Mouse (Mus musculus): ENCODE data around the gene Cap2. TPM values are rescaled to one million over a fixed set of nuclear protein-coding genes. Genes with fewer than 3 reads are reported as not detected.

The Cap2 gene
- total RNA-seq, 4 experiments from 2014 or later: 175 to 218 (median 200) TPM

DNA sequence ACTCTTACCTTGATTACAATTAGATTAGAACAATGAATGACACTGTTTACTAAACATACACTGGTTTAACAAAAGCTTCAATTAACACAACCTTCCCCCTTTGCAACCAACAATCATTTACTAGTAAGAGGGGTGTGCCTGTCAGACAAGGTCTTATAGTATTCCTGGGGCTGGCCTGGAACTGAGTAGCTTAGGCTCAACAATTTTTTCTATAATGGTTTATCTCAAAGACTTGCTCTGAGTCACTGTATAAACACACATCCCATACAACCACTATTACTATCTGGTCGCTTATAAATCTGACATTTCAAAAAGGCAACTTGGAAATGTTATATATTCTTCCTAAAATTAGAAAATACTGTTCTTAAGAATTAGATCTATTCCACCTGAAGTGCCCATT is 181.7 kb downstream of the Cap2 start:
- DNase-seq (ENCODE audit: low spot score in 2 of 2): no peak

DNA sequence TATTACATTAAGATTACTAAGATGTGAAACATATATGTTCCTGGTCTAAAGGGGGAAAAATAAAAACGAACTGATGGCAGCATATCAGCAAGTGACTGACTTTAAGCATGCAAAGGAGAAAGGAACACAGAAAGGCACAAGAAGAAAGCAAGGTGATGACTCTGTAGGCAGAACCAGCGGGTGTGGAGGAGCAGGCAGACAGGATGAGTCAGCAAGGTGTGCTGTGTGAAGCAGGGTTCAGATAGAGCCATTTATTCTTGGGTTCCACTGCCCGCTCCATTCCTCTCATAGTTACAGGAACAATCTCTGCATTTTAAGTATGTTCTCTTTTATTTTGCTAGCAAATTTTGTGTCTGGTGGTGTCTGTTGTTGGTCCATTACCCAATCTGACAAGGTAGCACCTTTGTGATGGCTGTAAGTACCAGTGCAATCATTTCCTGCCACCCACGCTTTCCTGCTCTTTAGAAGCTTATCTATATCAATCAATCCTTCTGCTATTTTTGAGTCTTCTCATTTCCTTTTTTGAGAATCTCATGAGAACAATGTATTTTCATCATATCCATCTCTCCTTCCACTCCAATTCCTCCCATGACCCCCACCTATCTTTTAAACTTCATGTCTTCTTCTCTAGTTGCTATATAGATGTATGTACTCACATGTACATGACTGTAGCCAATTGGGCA is 189.1 kb downstream of the Cap2 start:
- DNase-seq (ENCODE audit: low spot score in 2 of 2): no peak

GRCm38 (mm10) chr13:46695296-46695908 is 193.8 kb downstream of the Cap2 start:
- DNase-seq (ENCODE audit: low spot score in 2 of 2): no peak

DNA sequence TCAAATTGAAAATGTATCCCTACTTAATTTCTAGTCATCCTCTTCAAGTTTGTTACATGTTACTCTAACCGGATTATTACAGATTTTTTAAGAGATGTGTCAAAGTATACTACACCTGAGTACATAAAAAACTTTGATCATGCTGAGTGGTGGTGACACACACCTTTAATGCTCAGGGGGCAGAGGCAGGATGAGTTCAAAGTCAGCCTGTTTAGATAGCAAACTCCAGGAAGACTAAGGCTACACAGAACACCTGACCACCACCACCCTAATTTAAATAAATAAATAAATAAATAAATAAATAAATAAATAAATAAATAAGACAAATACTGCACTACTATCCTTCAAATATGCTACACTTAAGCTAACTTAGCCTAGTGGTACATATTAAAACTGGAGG is 194.3 kb downstream of the Cap2 start:
- no peak for DNase-seq (ENCODE audit: low spot score in 2 of 2)

DNA sequence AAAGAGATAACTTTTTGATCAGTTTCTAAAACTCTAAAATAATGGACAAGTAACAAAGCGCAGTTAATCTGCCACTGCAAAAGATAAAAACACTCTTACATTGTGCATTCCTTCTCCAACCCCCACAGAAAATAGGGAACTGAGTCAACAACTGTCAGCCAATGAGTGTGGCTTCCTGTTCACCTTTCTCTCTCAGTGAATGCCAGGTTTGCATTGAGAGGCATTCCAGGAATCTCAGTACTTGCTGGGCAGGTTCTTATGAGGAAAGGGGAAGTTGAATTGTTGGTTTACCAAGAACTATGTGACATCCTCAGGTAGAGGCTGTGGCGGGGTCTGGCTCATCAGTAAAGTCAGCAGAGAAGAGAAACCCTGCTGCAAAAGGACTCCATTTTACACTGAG is 195.1 kb downstream of the Cap2 start:
- no peak for DNase-seq (ENCODE audit: low spot score in 2 of 2)

DNA sequence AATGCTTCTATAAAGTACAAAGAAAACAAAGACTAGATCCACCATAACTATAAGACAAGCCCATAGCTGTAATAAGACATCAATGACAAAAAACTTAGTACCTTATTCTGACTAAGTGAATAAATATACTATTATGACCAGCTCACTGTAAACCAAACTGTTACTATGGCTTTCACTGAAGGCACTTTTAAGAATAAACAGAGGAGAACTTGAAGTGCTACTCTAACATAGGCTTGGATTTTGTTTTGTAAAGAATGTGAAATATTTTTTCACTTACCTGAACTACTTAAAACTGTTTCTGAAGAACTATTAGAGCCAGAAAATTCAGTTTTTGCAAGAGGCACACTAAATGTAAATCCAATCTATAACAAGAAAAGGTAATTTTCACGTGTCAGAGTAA is 197.7 kb downstream of the Cap2 start:
- DNase-seq (ENCODE audit: low spot score in 2 of 2): no peak

Other genes with a start within 250 kb of the Cap2 start
- gene Stmnd1, start 228.1 kb upstream of the Cap2 start, total RNA-seq (2022): not detected
- gene Rbm24, start 83.4 kb upstream of the Cap2 start, total RNA-seq (2022): 10 to 100 TPM; 17.8 to 22.7 (median 18.5) TPM
- gene Fam8a1, start 167.7 kb downstream of the Cap2 start, total RNA-seq (2022): 10 to 100 TPM; 66.6 to 85.9 (median 75.5) TPM
- 10 to 100 TPM; 47.5 to 57.8 (median 54.0) TPM for gene Nup153, start 226.1 kb downstream of the Cap2 start, total RNA-seq (2022)